Mouse (Mus musculus): ENCODE data around the gene Msrb3. TPM values are rescaled to one million over a fixed set of nuclear protein-coding genes. Genes with fewer than 3 reads are reported as not detected.

Gene Msrb3
- total and polyA plus RNA-seq, 3 experiments, result 0.15 TPM; not detected in 1

DNA sequence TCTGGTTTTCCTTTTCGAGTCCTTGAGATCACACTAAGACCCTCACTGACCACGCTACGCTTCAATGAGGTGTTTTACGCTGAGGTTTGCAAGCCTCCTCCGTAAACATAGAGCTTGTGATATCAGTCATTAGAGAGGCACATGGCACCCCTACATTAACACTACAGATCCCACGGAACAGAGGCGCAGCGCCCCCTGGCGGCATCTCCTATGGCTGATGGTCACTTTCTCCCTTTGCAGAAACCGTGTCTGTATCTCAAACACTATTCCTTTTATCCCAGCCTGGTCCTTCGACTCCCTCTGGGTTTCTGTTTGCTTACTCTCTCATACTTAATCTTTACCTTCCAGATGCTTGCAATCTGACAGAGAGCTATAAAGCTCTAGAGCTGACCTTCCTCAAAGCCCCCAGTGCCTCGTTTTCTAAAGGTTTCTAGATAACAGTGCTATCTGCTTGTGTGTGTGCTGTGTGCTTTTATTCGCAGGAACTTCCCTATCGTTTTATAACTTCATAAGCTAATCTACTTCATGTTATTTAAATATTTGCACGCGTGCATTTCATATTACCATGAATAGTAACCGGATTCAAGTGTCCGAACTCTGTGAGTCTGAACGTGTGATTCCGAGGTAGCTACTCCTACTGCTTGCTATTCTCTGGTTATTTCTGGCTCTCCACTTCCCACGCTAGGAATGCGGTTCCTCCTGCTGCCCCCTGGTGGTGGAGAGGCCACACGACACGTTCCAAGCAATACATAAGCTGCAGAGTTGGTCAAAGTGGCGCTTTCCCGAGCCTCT, 23.0 kb downstream of the Msrb3 start:
- peak; percentile 91 for DNase-seq (ENCODE audit: low read depth, low spot score)
- Histone ChIP-seq H3K4me3 (ENCODE audit: control insufficient read depth in 1 of 2, insufficient read depth in 1 of 2, low read depth in 2 of 2, low read length in 2 of 2) (peak overlapping the region; percentile 25 to 38), H3K9me3 (replicated peaks; ENCODE audit: insufficient read depth, low read length) (no peaks in the 10 kb centered on the region), H3K27ac (ENCODE audit: control insufficient read depth, low read depth, low read length) (peak overlapping the region; percentile 64), H3K9ac (ENCODE audit: control insufficient read depth, low read depth, low read length, poor library complexity, severe bottlenecking) (peak overlapping the region; percentile 48), H3K4me1 (ENCODE audit: control insufficient read depth in 1 of 2, insufficient read depth in 2 of 2, low read length in 2 of 2) (peaks cover 0 to 10% of the 10 kb centered on the region in 2 experiments; a peak in 2 of 4 replicates), H3K36me3 (ENCODE audit: control insufficient read depth in 1 of 2, insufficient read depth in 2 of 2, low read length in 2 of 2) (peaks cover 0 to 9% of the 10 kb centered on the region in 2 experiments; a peak in 2 of 4 replicates), H3K27me3 (ENCODE audit: control insufficient read depth in 1 of 2, insufficient read depth in 2 of 2, low read length in 2 of 2) (no peaks in the 10 kb centered on the region), H3K79me2 (ENCODE audit: control insufficient read depth, insufficient read depth, low read length, poor library complexity) (no peaks in the 10 kb centered on the region; the same call in 1 of the 2 replicates)
- TF ChIP-seq RAD21 (IDR thresholded peaks at IDR 0.05; ENCODE audit: low read depth, low read length) (peak; percentile 46), TBP (IDR thresholded peaks at IDR 0.05; ENCODE audit: low read depth, low read length) (peak; percentile 38), TAL1 (IDR thresholded peaks at IDR 0.05; ENCODE audit: low read length) (peak; percentile 58), ETS1 (IDR thresholded peaks at IDR 0.05; ENCODE audit: low read depth, low read length) (peak; percentile 52), EP300 (IDR thresholded peaks at IDR 0.05; ENCODE audit: low read depth in 1 of 2, low read length in 2 of 2) (peak; percentile 54 to 71; a peak in 3 of 4 replicates), UBTF (IDR thresholded peaks at IDR 0.05; ENCODE audit: borderline replicate concordance, insufficient read depth, low read depth, low read length) (no peak), USF2 (IDR thresholded peaks at IDR 0.05; ENCODE audit: borderline replicate concordance in 1 of 2, insufficient read depth in 1 of 2, low read depth in 1 of 2, low read length in 2 of 2) (no peak), MAZ (IDR thresholded peaks at IDR 0.05; ENCODE audit: low read depth, low read length) (peak; percentile 61; the same call in 1 of the 2 replicates), MYB (IDR thresholded peaks at IDR 0.05; ENCODE audit: low read depth, low read length) (no peak), RCOR1 (IDR thresholded peaks at IDR 0.05; ENCODE audit: low read depth, low read length) (peak; percentile 72), GATA1 (IDR thresholded peaks at IDR 0.05; ENCODE audit: low read depth, low read length) (peak; percentile 78), MYC (IDR thresholded peaks at IDR 0.05; ENCODE audit: low read depth, low read length) (peak; percentile 94), KAT2A (conservative IDR thresholded peaks at IDR 0.05; ENCODE audit: low read depth, low read length) (no peak), MAX (IDR thresholded peaks at IDR 0.05; ENCODE audit: low read length) (peak; percentile 84), ZMIZ1 (IDR thresholded peaks at IDR 0.05; ENCODE audit: low read depth, low read length) (no peak), ZC3H11A (IDR thresholded peaks at IDR 0.05; ENCODE audit: low read depth, low read length) (0 out of 2 replicates have a peak, but pooled peaks have one; percentile 6), SIN3A (IDR thresholded peaks at IDR 0.05; ENCODE audit: low read length) (peak; percentile 45; the same call in 1 of the 2 replicates), SMC3 (IDR thresholded peaks at IDR 0.05; ENCODE audit: low read depth, low read length) (peak; percentile 73), BHLHE40 (IDR thresholded peaks at IDR 0.05; ENCODE audit: borderline replicate concordance, low read depth, low read length) (0 out of 2 replicates have a peak, but pooled peaks have one; percentile 31), POLR2AphosphoS2 (IDR thresholded peaks at IDR 0.05; ENCODE audit: low read length) (no peak), TCF12 (IDR thresholded peaks at IDR 0.05; ENCODE audit: low read depth, low read length) (peak; percentile 68), MEF2A (IDR thresholded peaks at IDR 0.05; ENCODE audit: extremely low read depth, insufficient replicate concordance, low read depth, low read length, poor library complexity, severe bottlenecking) (no peak), CTCF (IDR thresholded peaks at IDR 0.05 in 2 of 3, conservative IDR thresholded peaks at IDR 0.05 in 1 of 3; ENCODE audit: control insufficient read depth in 1 of 3, insufficient read depth in 1 of 3, low read depth in 2 of 3, low read length in 3 of 3, poor library complexity in 1 of 3, severe bottlenecking in 1 of 3) (peak; percentile 92 to 96 (median 93))

All from MEL (cell line).